Mouse (Mus musculus) kidney, postnatal 25 days (tissue): ENCODE data around the gene Gprc5a.

ENCODE experiments used
- DNase-seq, 2 experiments: peaks; one replicate each; pipeline ENCODE4 v3.0.0; 2021; ENCODE audit warnings: mixed read lengths in 2 of 2

Gene Gprc5a

DNA sequence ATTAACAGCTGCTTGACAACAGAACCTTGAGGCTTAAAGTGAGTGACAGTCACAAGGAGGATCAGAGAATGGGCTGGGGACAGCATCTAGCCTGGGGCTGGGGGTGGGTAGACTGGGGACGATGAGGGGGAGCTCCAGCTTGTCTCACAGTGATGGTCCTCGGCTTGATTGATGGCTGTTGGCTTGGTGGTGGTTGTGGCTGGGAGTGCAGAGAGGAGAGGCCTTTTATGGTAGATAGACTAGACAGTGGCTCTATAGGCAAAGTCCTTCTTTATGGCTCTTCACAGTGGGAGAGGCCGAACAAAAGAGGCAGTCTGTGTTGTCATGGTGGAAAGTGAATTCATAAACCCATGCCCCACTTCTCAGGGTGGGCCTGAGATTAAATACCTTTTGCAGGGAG lies 10.8 kb downstream of the Gprc5a start:
- no peak for DNase-seq

DNA sequence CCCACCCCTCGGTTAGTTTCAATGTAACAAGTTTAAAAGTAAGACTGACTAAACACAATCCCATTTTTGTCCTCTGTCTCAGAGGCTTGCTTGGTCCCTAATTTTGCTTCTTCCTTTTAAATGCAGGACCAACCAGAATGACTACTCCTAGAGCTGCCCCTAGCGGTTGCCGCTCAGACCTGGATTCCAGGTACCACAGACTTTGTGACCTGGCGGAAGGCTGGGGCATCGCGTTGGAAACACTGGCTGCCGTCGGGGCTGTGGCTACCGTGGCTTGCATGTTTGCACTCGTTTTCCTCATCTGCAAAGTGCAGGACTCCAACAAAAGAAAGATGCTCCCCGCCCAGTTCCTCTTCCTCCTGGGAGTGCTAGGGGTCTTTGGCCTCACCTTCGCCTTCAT lies 13.0 kb downstream of the Gprc5a start:
- peak in 1 of 2 experiments; percentile 7 for DNase-seq

DNA sequence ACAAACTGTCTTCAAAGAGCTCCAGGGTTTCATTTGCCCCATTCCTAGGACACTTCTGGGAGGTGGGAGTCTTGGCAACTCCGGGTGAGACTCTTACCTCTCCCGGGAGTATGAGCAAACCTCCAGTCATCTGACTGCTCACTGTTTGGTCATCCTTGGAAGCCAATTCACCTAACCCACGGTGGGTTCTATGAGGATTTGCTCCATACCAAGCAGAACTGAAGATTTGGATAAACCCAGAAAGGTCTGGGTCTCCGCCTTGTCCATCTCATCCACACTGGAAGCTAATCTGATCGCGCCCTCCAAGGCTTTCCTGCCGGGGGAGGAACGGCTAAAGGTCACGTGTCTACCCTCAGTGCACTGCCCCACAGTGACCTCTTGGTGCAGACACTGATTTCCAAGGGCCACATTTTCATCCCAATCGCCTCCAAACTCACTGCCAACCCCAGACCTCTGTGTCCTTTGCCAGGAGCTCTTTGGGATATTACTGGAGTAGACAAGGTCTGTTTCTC lies 18.6 kb downstream of the Gprc5a start:
- DNase-seq, result no peak

DNA sequence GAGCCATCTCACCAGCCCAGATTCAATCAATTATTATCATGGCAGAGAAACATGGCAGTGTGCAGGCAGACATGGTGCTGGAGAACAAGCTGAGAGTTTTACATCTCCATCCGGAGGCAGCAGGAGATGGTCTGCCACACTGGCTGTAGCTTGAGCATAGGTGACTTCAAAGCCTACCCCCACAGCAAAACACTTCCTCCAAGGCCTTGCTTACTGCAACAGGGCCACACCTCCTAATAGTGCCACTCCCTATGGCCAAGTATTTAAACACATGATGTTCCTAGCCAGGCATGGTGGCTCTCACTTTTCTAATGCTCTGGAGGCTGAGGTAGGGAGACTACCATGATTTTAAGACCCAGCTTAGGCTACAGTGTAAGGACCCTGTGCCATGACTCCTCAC lies 20.3 kb downstream of the Gprc5a start:
- no peak for DNase-seq

DNA sequence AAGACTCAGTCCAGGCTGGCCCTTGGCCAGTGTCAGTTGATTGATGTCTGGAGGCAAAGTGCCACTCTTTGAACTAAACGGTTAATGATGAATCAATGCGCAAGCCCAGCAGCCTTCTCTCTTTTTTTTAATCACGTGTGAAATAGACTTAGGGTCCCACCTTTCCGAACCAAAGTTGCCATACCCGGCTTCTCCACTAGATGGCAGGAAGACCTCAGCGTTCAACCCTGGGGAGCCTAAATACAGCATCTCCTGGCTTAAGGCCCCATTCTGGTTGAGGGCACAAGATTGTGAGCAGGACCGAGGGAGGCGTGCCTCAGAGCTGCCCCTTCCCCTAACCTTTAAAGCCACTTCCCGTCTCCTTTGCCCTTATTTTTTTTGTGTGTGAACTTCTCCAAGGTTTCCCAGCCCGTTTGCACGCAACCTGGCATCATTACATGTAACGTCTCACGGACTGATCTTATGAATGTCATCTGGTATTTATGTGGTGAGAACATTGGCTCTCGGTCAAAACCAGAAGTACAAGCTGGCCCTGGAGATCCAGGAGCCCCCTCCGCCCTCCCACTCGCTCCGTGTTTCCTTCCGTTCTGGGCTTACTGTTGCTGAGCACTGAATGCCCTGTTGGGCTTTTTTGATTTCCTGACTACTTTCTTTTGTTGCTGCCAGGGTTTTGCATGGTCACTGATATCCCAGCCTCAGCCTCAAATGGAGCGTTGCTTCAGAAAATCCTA lies 22.4 kb downstream of the Gprc5a start:
- DNase-seq, result peak; percentile 69 to 81

DNA sequence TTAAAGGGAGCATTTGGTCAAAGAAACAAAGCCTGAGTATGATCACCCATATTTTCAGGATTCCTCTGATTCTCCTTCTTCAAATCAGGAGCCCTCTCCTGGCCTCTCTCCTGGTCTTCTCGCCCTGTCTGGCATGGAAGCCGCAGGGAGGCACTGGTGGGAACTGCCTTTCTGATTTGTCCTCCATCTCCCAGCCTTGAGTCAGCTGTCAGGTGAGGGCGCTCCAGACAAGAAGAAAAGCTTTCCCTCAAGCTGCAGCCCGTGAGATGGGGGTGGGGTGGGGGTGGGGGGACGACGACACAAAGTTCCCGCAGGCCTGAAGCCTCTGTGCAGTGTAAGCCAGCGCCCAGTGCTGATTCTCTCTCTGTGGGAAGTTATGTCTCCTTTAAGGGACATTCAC lies 24.3 kb downstream of the Gprc5a start:
- peak in 1 of 2 experiments; percentile 9 for DNase-seq

DNA sequence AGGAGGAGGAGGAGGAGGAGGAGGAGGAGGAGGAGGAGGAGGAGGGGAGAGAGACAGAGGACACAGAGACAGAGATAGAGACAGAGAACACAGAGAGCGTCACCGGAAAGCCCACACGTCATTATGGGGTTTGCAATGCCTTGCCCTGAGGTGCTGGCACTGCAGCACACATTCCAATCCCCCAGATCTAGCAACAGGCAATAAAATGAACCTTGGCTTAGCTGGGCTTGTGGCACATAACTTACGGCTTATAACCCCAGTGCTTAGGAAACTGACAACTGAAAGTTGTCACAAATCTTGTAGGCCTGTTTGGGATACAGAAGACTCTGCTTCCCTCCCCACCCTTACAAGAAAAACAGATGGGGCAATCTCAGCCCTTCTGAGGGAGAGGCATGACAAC lies 25.2 kb downstream of the Gprc5a start:
- DNase-seq, result peak in 1 of 2 experiments; percentile 42

DNA sequence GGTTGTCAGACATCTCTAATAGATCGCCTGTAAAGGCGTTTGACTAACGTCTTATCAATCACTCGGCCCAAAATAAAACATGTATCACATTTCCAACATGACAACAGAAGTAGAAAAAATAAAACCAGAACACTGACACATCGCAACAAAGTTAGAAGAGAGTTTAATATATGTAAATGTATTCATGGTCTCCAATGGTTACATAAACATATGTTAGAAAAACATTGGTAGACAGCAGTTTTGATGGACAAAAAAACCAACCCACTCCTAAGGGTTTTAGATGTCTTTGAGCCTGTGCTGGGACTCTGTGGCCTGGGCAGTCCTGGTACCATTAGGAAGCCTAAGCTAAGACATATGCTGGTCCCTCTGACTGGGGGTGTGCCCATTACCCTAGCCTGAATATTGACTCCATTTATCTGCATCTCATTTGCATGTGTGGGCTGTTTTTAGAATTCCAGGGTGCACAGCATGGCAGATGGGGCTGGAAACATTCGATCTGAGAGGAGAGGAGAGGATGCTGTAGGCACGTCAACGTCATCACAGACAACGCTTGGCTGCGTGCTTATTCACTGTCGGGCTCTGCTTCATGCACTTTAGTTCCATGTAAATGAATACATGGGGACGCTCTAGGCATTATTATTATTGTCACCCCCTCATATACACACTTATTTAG lies 27.5 kb downstream of the Gprc5a start:
- DNase-seq, result no peak

DNA sequence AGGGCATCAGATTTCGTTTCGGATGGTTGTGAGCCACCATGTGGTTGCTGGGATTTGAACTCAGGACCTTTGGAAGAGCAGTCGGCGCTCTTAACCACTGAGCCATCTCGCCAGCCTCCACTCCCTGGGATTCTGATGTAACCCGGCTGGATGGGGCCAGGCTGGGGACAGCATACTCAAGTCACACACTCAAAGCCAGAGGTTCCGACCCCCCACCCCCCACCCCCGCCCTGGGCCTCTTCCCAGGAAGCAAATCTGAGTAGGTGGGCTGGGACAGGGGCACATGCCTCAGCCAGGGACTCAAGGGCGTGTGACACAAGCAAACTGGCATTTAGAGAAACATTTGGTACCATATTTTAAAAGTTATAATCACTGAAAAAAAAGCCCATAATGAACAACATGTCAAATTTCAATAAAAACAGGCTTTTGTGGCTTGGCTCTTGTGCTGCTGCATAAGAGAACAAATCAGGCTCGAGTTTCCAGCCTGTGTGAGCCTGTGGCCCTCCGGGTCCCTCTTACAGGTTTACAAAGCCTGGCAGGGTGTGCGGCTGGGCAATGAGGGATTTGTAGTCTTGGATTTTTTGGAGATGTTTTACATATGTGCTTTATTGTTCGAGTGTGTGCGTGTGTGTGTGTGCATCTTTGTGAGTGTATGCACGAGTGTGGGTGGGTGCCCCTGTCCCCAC lies 35.5 kb downstream of the Gprc5a start:
- DNase-seq, result no peak

DNA sequence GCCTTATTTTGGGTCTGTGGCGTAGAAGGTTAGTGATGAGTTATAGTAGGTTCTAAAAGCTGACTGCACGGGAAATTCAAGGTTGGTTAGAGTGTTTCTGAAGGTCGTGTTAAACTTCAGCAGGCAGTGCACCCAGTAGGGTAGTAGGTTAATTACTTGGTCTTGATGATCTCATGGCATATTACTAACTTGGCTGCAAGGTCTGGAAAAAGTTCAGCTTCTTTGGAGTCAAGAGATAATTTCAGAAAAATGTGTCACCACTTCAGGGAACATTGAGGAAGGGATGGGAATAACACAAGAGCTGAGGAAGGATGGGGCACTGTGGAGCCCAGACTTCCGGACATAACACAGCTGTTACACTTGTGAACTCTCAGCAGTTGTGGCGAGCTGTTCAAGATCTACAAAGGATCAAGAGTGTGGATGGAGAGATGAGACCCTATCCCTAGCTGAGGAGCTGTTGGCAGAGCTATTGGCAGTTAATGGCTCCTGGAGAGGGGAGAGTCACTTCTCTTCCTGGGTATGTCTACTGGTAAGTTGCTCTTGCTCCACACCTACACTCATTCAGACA lies 37.4 kb downstream of the Gprc5a start:
- no peak for DNase-seq

DNA sequence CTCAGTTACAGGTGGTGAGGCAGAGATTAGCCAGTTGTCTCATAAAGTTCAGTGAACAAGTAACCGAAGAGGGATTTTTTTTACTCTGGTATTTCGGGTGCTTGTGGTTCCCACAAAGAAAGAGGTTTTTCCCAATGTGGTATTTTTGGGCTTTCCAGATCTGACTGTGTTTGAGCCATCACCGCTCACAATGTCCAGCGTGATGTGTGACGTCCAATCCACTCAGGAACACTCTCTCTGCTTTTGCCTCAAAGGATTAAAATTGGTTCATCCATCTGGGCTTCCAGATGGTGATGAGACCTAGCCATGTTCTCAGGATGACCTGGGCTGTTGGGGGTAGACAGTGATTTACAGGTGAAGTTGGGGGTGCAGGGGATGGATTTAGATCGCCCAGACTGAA lies 41.6 kb downstream of the Gprc5a start:
- DNase-seq, result no peak

DNA sequence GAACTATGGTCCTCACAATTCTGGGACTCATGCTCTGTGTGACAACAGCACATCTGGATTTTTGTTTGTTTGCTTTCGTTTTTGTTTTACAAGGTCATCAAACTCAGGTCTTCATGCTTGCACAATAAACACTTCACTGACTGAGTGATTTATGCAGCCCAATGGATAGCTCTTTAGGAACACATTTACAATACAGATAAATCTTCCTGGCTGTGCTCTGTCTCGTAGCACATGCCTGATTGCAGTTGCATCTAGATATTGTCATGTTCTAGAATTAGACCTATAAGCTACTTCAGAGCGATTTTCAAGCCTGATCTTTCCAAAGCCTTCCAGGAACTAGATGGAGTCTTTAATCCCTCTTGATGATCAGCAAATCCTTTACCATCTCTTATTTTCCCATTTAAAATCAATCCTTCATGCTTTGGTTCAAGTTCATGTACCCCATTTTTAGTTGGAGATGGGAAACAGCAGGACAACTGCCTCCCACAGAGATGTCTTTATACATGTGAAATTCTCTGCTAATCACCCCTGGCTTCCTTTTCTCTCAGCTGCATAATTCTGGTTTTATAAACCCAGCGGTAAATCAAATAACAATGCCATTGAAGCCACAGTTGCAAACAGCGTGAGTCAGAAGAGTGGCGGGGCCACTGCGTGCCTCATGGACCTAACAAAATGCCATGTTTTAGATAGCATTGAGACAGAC lies 47.1 kb downstream of the Gprc5a start:
- DNase-seq, result no peak

DNA sequence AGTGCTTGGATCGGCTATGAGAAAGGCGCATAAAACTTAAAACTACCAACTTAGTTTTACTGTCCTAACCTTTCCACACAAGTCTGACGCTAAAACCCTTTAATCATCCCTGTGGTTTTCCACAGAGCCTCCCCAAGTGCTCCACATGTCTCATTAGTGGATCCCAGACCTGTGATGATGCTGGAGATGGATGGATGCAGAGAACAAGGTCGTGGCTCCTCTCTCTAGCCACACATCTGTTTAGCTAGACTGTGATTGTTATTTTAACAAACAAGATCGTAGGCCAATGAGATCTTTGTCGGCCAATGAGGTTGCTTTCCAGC lies 47.6 kb downstream of the Gprc5a start:
- DNase-seq, result no peak

DNA sequence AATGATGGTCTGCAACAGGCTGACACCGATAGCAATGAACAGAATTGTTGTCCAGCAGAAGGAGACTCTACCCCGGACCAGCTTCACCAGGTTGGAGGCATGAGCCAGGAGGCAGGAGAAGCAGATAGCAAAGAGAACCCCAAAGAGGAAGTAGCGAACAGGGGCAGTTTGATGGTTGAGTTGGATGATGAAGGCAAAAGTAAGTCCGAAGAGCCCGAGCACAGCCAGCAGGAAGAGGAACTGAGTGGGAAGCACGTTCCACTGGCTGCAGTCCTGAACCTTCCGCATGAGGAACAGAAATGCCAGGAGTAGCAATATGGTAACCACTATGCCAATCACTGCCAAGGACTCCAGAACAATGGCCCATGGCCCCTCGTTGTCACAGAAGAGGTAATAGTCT lies 51.0 kb downstream of the Gprc5a start:
- no peak for DNase-seq

DNA sequence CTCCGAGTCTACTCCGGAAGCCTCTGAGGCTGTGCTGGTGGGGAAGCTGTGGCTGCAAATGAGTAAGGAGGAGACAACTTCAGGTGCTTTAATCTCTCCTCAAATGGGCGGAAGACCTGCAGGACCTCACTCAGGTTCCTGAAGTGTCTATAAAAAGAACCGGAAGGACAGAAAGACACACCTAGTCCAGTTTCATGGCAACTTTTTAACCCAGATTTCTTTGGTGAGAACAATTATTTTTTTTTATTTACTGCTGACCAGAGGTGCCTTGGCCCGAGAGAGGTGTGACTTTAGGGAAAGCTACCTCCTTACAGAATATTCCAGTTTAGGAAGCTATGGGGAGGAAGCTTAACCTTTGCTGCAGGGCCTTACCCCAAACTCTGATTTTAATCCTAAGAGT lies 52.7 kb downstream of the Gprc5a start, which contains the start of gene Gprc5d:
Gene Gprc5d, minus strand, starts transcription at position 101 of the 400 bp plus-strand sequence.
- no peak for DNase-seq

DNA sequence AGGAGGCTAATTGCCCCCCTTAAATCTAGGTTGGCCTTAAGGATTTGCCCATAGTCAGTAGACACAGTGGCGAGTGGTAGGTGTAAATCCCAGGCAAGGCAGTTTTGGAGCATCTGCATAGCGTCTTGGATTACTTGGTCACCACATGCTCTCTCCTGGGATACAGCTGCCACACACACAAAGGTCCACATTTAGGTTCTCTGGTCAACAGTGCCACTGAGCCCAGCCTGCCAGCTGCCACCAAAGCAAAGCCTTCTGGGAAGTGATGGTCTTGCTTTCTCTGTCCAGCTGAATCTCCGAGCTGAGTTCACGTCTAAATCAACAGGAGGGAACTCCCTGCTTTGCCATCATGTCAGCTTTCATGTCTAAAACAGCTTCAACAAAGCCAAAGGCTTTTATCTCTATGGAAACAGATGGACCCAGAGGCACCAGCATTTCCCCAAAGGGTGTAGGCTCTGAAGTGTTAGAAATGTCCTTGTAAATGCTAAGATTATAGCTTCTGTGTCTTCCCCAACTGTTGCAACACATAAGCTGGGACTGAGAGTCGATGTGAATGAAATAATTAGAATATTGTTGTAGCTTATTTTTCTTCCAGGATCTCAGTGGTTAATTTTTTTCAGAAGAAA lies 59.4 kb downstream of the Gprc5a start:
- no peak for DNase-seq

DNA sequence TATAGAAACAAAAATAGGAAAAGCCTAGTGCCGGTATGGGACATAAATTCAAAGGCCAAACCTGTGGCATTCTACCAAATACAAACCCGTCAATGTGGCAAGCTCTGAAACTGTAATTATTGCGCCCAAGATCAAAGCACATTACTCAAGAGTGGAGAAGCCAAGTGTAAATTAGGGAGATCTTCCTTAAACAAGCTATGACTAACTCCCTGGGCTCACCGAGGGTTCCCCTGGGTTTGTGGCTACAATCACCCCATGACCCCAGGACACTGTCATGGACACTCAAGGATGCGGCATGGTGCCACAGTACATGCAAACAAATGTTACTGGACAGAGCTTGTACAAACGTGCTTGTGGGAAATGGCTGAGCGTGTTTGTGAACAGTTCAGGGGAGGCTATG lies 67.6 kb downstream of the Gprc5a start:
- DNase-seq, result no peak

DNA sequence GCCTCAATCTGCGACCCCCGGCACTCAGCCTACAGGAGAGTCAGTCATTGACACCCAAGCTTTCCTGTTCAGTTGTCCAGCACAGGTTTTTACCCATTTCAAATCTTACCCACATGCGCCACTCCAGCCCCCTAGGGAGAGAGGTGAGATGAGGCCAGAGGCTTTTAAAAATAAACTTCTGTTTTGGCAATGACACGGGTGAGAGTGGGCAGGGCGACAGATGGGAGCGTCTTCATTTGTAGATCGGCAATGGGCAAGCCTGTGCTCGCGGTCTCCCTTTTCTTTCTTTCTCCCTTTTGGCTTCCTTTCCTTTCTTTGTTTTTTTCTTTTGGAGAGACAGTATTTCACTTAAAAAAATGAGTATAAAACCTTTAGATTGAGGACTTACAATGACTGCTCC lies 68.0 kb downstream of the Gprc5a start:
- DNase-seq, result no peak
